17 mouse cellular contexts compared by ENCODE assay signal in genomic region chr1:166117866-166118639, GRCm38 (mm10). TPM values are rescaled to one million over a fixed set of nuclear protein-coding genes. Genes with fewer than 3 reads are reported as not detected.
DNase-seq lines count a peak whose midpoint lies in the region; ATAC-seq lines count a peak whose summit lies in the region.
"Had no signal": no experiment of that assay in that cellular context is flagged by ENCODE, and none has a peak within 500 bp of the region (broad histone marks: within the 10 kb centered on the region; RNA-seq: fewer than 3 reads in every experiment).

No protein-coding gene starts in this region.

- H3K4me1 ChIP-seq in intestine, embryonic 15.5 days (replicated peaks): no peaks in the 10 kb centered on the region
- peaks cover 5% of the 10 kb centered on the region; the same call in 1 of the 2 replicates for H3K4me1 ChIP-seq in intestine, embryonic 16.5 days (ENCODE audit: control insufficient read depth, insufficient read depth, low read length)
- no peaks in the 10 kb centered on the region for H3K4me1 ChIP-seq in hindbrain, embryonic 11.5 days (replicated peaks; ENCODE audit: control insufficient read depth, insufficient read depth, low read length)
- H3K4me1 ChIP-seq in limb, embryonic 10.5 days: peaks cover 18% of the 10 kb centered on the region
- peaks cover 8% of the 10 kb centered on the region; the same call in 1 of the 2 replicates for H3K4me1 ChIP-seq in neural tube, embryonic 15.5 days
- H3K4me1 ChIP-seq: lung, embryonic 15.5 days had no signal

- no peaks in the 10 kb centered on the region for H3K9me3 ChIP-seq in intestine, embryonic 15.5 days
- H3K9me3 ChIP-seq in intestine, embryonic 16.5 days (ENCODE audit: control insufficient read depth, low read length): no peaks in the 10 kb centered on the region
- H3K9me3 ChIP-seq in hindbrain, embryonic 11.5 days (ENCODE audit: control insufficient read depth, low read length): no peaks in the 10 kb centered on the region
- H3K9me3 ChIP-seq in limb, embryonic 10.5 days (replicated peaks): no peaks in the 10 kb centered on the region
- H3K9me3 ChIP-seq in neural tube, embryonic 15.5 days (replicated peaks): no peaks in the 10 kb centered on the region
- H3K9me3 ChIP-seq: lung, embryonic 15.5 days had no signal

- H3K4me3 ChIP-seq in intestine, embryonic 15.5 days (replicated peaks): no peak overlapping the region
- no peak overlapping the region for H3K4me3 ChIP-seq in intestine, embryonic 16.5 days (ENCODE audit: low read length)
- H3K4me3 ChIP-seq in hindbrain, embryonic 11.5 days (ENCODE audit: low read depth, low read length): no peak overlapping the region
- no peak overlapping the region for H3K4me3 ChIP-seq in limb, embryonic 10.5 days
- H3K4me3 ChIP-seq in neural tube, embryonic 15.5 days (replicated peaks): 0 out of 2 replicates have a peak overlapping the region, but pooled peaks have one; percentile 2
- H3K4me3 ChIP-seq: lung, embryonic 15.5 days; megakaryocyte, embryonic 14.5 days had no signal

- no peaks in the 10 kb centered on the region for H3K36me3 ChIP-seq in intestine, embryonic 15.5 days
- H3K36me3 ChIP-seq in intestine, embryonic 16.5 days (ENCODE audit: control insufficient read depth, insufficient read depth, low read length): no peaks in the 10 kb centered on the region
- no peaks in the 10 kb centered on the region for H3K36me3 ChIP-seq in hindbrain, embryonic 11.5 days (ENCODE audit: control insufficient read depth, insufficient read depth, low read length)
- no peaks in the 10 kb centered on the region for H3K36me3 ChIP-seq in limb, embryonic 10.5 days
- H3K36me3 ChIP-seq in neural tube, embryonic 15.5 days: no peaks in the 10 kb centered on the region
- H3K36me3 ChIP-seq: lung, embryonic 15.5 days had no signal

- WGBS in intestine, embryonic 15.5 days: 56% methylated on average over 13 of the region's 13 CpGs
- 51% methylated on average over 13 of the region's 13 CpGs for WGBS in intestine, embryonic 16.5 days
- WGBS in hindbrain, embryonic 11.5 days: 72% methylated on average over 13 of the region's 13 CpGs
- 71% methylated on average over 13 of the region's 13 CpGs for WGBS in limb, embryonic 10.5 days
- 41% methylated on average over 13 of the region's 13 CpGs for WGBS in neural tube, embryonic 15.5 days

- no peak overlapping the region for H3K4me2 ChIP-seq in intestine, embryonic 15.5 days (replicated peaks)
- H3K4me2 ChIP-seq in intestine, embryonic 16.5 days (ENCODE audit: low read depth, low read length): no peak overlapping the region
- H3K4me2 ChIP-seq in hindbrain, embryonic 11.5 days (replicated peaks; ENCODE audit: low read depth, low read length): no peak overlapping the region
- peak overlapping the region; percentile 25 for H3K4me2 ChIP-seq in neural tube, embryonic 15.5 days
- H3K4me2 ChIP-seq: lung, embryonic 15.5 days had no signal

- no peak overlapping the region for H3K27ac ChIP-seq in intestine, embryonic 15.5 days
- no peak overlapping the region for H3K27ac ChIP-seq in intestine, embryonic 16.5 days (ENCODE audit: low read length)
- H3K27ac ChIP-seq in hindbrain, embryonic 11.5 days (ENCODE audit: low read depth, low read length): peak overlapping the region; percentile 60
- 0 out of 2 replicates have a peak overlapping the region, but pooled peaks have one; percentile 10 for H3K27ac ChIP-seq in limb, embryonic 10.5 days
- H3K27ac ChIP-seq in neural tube, embryonic 15.5 days (replicated peaks): peak overlapping the region; percentile 35
- H3K27ac ChIP-seq: kidney, postnatal 0 days; lung, embryonic 15.5 days had no signal

- no peaks in the 10 kb centered on the region for H3K27me3 ChIP-seq in intestine, embryonic 15.5 days (replicated peaks)
- H3K27me3 ChIP-seq in intestine, embryonic 16.5 days (replicated peaks; ENCODE audit: control insufficient read depth, insufficient read depth, low read length): no peaks in the 10 kb centered on the region
- no peaks in the 10 kb centered on the region for H3K27me3 ChIP-seq in hindbrain, embryonic 11.5 days (ENCODE audit: control insufficient read depth, insufficient read depth, low read length)
- no peaks in the 10 kb centered on the region for H3K27me3 ChIP-seq in limb, embryonic 10.5 days (ENCODE audit: low read depth, poor library complexity, severe bottlenecking)
- H3K27me3 ChIP-seq in neural tube, embryonic 15.5 days (replicated peaks): no peaks in the 10 kb centered on the region
- H3K27me3 ChIP-seq: CH12.LX; lung, embryonic 15.5 days had no signal

- DNase-seq in hindbrain, embryonic 11.5 days (ENCODE audit: low spot score): no peak
- no peak for DNase-seq in limb, embryonic 10.5 days (ENCODE audit: low spot score)
- DNase-seq in layer of hippocampus, postnatal 14 days (ENCODE audit: low spot score in 2 of 2): no peak
- DNase-seq in lung, postnatal 4 days: no peak
- DNase-seq: cerebellum, adult 11-12 months; right cerebral cortex, postnatal 4 days had no signal

- ATAC-seq in intestine, embryonic 15.5 days: 0 out of 2 replicates have a peak, but pooled peaks have one; percentile 34
- no peak for ATAC-seq in intestine, embryonic 16.5 days
- ATAC-seq in hindbrain, embryonic 11.5 days (ENCODE audit: low FRiP score): peak; percentile 27; the same call in 1 of the 2 replicates
- peak; percentile 65; the same call in 1 of the 2 replicates for ATAC-seq in neural tube, embryonic 15.5 days (ENCODE audit: low FRiP score)

- H3K9ac ChIP-seq in intestine, embryonic 15.5 days: no peak overlapping the region
- no peak overlapping the region for H3K9ac ChIP-seq in intestine, embryonic 16.5 days (ENCODE audit: low read depth, low read length)
- H3K9ac ChIP-seq in hindbrain, embryonic 11.5 days (ENCODE audit: low read depth, low read length): no peak overlapping the region
- H3K9ac ChIP-seq in neural tube, embryonic 15.5 days (replicated peaks): no peak overlapping the region
- H3K9ac ChIP-seq: lung, embryonic 15.5 days had no signal

RNA-seq across cellular contexts. Expression of gene Dusp27, which starts 9.7 kb away (rescaled TPM):
- polyA plus RNA-seq in intestine, embryonic 15.5 days (2015; fragmentation: Nextera tagmentation; extraction: Ambion mirVana): 1.8 TPM in 2 replicates
- 1.5 and 1.7 TPM in 2 replicates for polyA plus RNA-seq in intestine, embryonic 16.5 days (2015; fragmentation: Nextera tagmentation; extraction: Ambion mirVana)
- 2.0 and 2.2 TPM in 2 replicates for polyA plus RNA-seq in hindbrain, embryonic 11.5 days (2014; fragmentation: Nextera tagmentation; extraction: Ambion mirVana)
- polyA plus RNA-seq in limb, embryonic 10.5 days (2016; fragmentation: Nextera tagmentation; extraction: Ambion mirVana): 1.8 and 2.4 TPM in 2 replicates
- 1.00 and 1.5 TPM in 2 replicates for polyA plus RNA-seq in neural tube, embryonic 15.5 days (2015; fragmentation: Nextera tagmentation; extraction: Ambion mirVana)
- under 1 TPM; 0.39 to 0.57 TPM for total RNA-seq in layer of hippocampus, postnatal 14 days (2021)
- total RNA-seq: CH12.LX; hematopoietic stem cell, adult 5-6 weeks had no signal

RNA-seq across cellular contexts. Expression of gene Gpa33, which starts 12.0 kb away (rescaled TPM):
- polyA plus RNA-seq in intestine, embryonic 15.5 days (2015; fragmentation: Nextera tagmentation; extraction: Ambion mirVana): 59.8 and 60.2 TPM in 2 replicates
- 79.6 and 86.9 TPM in 2 replicates for polyA plus RNA-seq in intestine, embryonic 16.5 days (2015; fragmentation: Nextera tagmentation; extraction: Ambion mirVana)
- 0.12 TPM in 1 of 2 replicates, not detected in the other for polyA plus RNA-seq in hindbrain, embryonic 11.5 days (2014; fragmentation: Nextera tagmentation; extraction: Ambion mirVana)
- 0.18 and 0.19 TPM in 2 replicates for polyA plus RNA-seq in limb, embryonic 10.5 days (2016; fragmentation: Nextera tagmentation; extraction: Ambion mirVana)
- polyA plus RNA-seq in neural tube, embryonic 15.5 days (2015; fragmentation: Nextera tagmentation; extraction: Ambion mirVana): 5.2 TPM in 1 of 2 replicates, not detected in the other
- total RNA-seq in layer of hippocampus, postnatal 14 days (2021): not detected
- total RNA-seq: heart, adult 8-10 months; hematopoietic stem cell, adult 5-6 weeks; layer of hippocampus, postnatal 25 days had no signal
- polyA plus RNA-seq: cortical plate, adult 2 months; lung, embryonic 15.5 days had no signal

Comparison
In these comparisons a context has a peak if more than half of its experiments do, and no peak if none do; other contexts are left out.
1. H3K27ac ChIP-seq: peak in hindbrain, embryonic 11.5 days (single experiment), limb, embryonic 10.5 days (single experiment) and neural tube, embryonic 15.5 days (single experiment); none in intestine, embryonic 15.5 days (single experiment) and intestine, embryonic 16.5 days (single experiment).